Mouse (Mus musculus): Measurements from ENCODE around the gene Asxl1.

The Asxl1 gene

GRCm38 (mm10) chr2:153417841-153418240 lies 72.2 kb downstream of the Asxl1 start:
- DNase-seq, result no peak

GRCm38 (mm10) chr2:153418381-153418780 lies 72.8 kb downstream of the Asxl1 start:
- peak; percentile 8 for DNase-seq

GRCm38 (mm10) chr2:153421233-153421632 lies 75.6 kb downstream of the Asxl1 start:
- no peak for DNase-seq

- peak; percentile 59 for DNase-seq
Measured at GRCm38 (mm10) chr2:153422051-153422450, 76.4 kb downstream of the Asxl1 start.

GRCm38 (mm10) chr2:153423113-153423512 lies 77.5 kb downstream of the Asxl1 start:
- no peak for DNase-seq

GRCm38 (mm10) chr2:153424557-153424956 lies 78.9 kb downstream of the Asxl1 start:
- DNase-seq, result no peak

GRCm38 (mm10) chr2:153425124-153425844 lies 79.7 kb downstream of the Asxl1 start:
- no peak for DNase-seq

GRCm38 (mm10) chr2:153425998-153426670 lies 80.5 kb downstream of the Asxl1 start:
- no peak for DNase-seq

GRCm38 (mm10) chr2:153426931-153427330 lies 81.3 kb downstream of the Asxl1 start:
- no peak for DNase-seq

GRCm38 (mm10) chr2:153428485-153428884 lies 82.9 kb downstream of the Asxl1 start:
- DNase-seq, result no peak

- peak; percentile 51 for DNase-seq
Measured at GRCm38 (mm10) chr2:153430571-153430970, 84.9 kb downstream of the Asxl1 start.

- DNase-seq, result peak; percentile 72
Measured at GRCm38 (mm10) chr2:153432492-153432891, 86.9 kb downstream of the Asxl1 start.

- no peak for DNase-seq
Measured at GRCm38 (mm10) chr2:153433859-153434258, 88.2 kb downstream of the Asxl1 start.

- DNase-seq, result peak; percentile 73
Measured at GRCm38 (mm10) chr2:153434880-153435831, 89.5 kb downstream of the Asxl1 start.

- DNase-seq, result peak; percentile 90
Measured at GRCm38 (mm10) chr2:153436641-153437305, 91.1 kb downstream of the Asxl1 start.

- DNase-seq, result peak; percentile 70
Measured at GRCm38 (mm10) chr2:153437306-153437659, 91.7 kb downstream of the Asxl1 start.

- no peak for DNase-seq
Measured at GRCm38 (mm10) chr2:153440755-153441154, 95.1 kb downstream of the Asxl1 start.

GRCm38 (mm10) chr2:153441228-153441627 lies 95.6 kb downstream of the Asxl1 start:
- DNase-seq, result no peak

GRCm38 (mm10) chr2:153442720-153443119 lies 97.1 kb downstream of the Asxl1 start:
- no peak for DNase-seq

- peak; percentile 75 for DNase-seq
Measured at GRCm38 (mm10) chr2:153443434-153444240, 98.0 kb downstream of the Asxl1 start.

GRCm38 (mm10) chr2:153444254-153445136 lies 98.9 kb downstream of the Asxl1 start:
- DNase-seq, result peak; percentile 87

All from kidney, postnatal 10 days (tissue).